Mouse (Mus musculus): ENCODE results near the gene Hist1h4b. TPM values are rescaled to one million over a fixed set of nuclear protein-coding genes. Genes with fewer than 3 reads are reported as not detected.

Hist1h4b gene
- polyA plus RNA-seq (2012; rRNA removed), result 20.0 and 24.9 TPM in 2 replicates

GRCm38 (mm10) chr13:23756790-23757189 lies at the start of gene Hist1h4b:
TSS of gene Hist1h4b (plus strand) at chr13:23757013.

GRCm38 (mm10) chr13:23710374-23711089 lies 46.3 kb upstream of the Hist1h4b start, which contains the start of gene Hfe:
TSS of gene Hfe (minus strand) at chr13:23710854.

GRCm38 (mm10) chr13:23738677-23739068 lies 18.1 kb upstream of the Hist1h4b start, which contains the start of gene Hist1h1c:
TSS of gene Hist1h1c (plus strand) at chr13:23738808.

GRCm38 (mm10) chr13:23745381-23746161 lies 11.2 kb upstream of the Hist1h4b start, which contains the start of gene Hist1h3c:
TSS of gene Hist1h3c (minus strand) at chr13:23745602.

GRCm38 (mm10) chr13:23746201-23747080 lies 10.4 kb upstream of the Hist1h4b start, which contains the start of gene Hist1h2bb:
TSS of gene Hist1h2bb (plus strand) at chr13:23746734.

GRCm38 (mm10) chr13:23750839-23751477 lies 5.9 kb upstream of the Hist1h4b start, which contains the start of gene Hist1h2ab:
TSS of gene Hist1h2ab (plus strand) at chr13:23751126.

GRCm38 (mm10) chr13:23752067-23752741 lies 4.6 kb upstream of the Hist1h4b start, which contains the start of gene Hist1h3b:
TSS of gene Hist1h3b (plus strand) at chr13:23752267.

GRCm38 (mm10) chr13:23760972-23761864 lies 4.4 kb downstream of the Hist1h4b start, which contains the start of gene Hist1h4a:
TSS of gene Hist1h4a (minus strand) at chr13:23761230.

GRCm38 (mm10) chr13:23761871-23762821 lies 5.3 kb downstream of the Hist1h4b start, which contains the start of gene Hist1h3a:
TSS of gene Hist1h3a (minus strand) at chr13:23762386.

GRCm38 (mm10) chr13:23763586-23764323 lies 6.9 kb downstream of the Hist1h4b start, which contains the start of gene Hist1h1a:
TSS of gene Hist1h1a (plus strand) at chr13:23763666.

GRCm38 (mm10) chr13:23769613-23770012 lies 12.8 kb downstream of the Hist1h4b start, which contains the start of gene Trim38:
TSS of gene Trim38 (plus strand) at chr13:23769913.

GRCm38 (mm10) chr13:23806422-23807052 lies 49.7 kb downstream of the Hist1h4b start, which contains the start of gene Slc17a2:
TSS of gene Slc17a2 (plus strand) at chr13:23806993.

Other genes starting within 250 kb of the Hist1h4b start
- gene Hist1h4h, start 226.0 kb upstream of the Hist1h4b start, polyA plus RNA-seq (2012; rRNA removed), result 14.7 and 20.5 TPM in 2 replicates
- 187 and 225 TPM in 2 replicates for gene Hist1h2af, start 223.1 kb upstream of the Hist1h4b start, polyA plus RNA-seq (2012; rRNA removed)
- 16.6 and 25.3 TPM in 2 replicates for gene Hist1h3g, start 221.6 kb upstream of the Hist1h4b start, polyA plus RNA-seq (2012; rRNA removed)
- 2.4 and 4.0 TPM in 2 replicates for gene Hist1h2bh, start 213.6 kb upstream of the Hist1h4b start, polyA plus RNA-seq (2012; rRNA removed)
- 2.5 and 3.5 TPM in 2 replicates for gene Hist1h3f, start 213.0 kb upstream of the Hist1h4b start, polyA plus RNA-seq (2012; rRNA removed)
- 10.2 and 14.3 TPM in 2 replicates for gene Hist1h4f, start 205.4 kb upstream of the Hist1h4b start, polyA plus RNA-seq (2012; rRNA removed)
- gene Hist1h1d, start 203.8 kb upstream of the Hist1h4b start, polyA plus RNA-seq (2012; rRNA removed), result 0.30 and 0.45 TPM in 2 replicates
- gene Hist1h3e, start 194.6 kb upstream of the Hist1h4b start, polyA plus RNA-seq (2012; rRNA removed), result 20.2 and 31.1 TPM in 2 replicates
- gene Hist1h2ae, start 185.8 kb upstream of the Hist1h4b start, polyA plus RNA-seq (2012; rRNA removed), result 9.2 and 10.5 TPM in 2 replicates
- 17.6 and 25.1 TPM in 2 replicates for gene Hist1h2bg, start 185.6 kb upstream of the Hist1h4b start, polyA plus RNA-seq (2012; rRNA removed)
- 7.5 and 10.9 TPM in 2 replicates for gene Hist1h2bf, start 182.8 kb upstream of the Hist1h4b start, polyA plus RNA-seq (2012; rRNA removed)
- 4.5 and 5.4 TPM in 2 replicates for gene Hist1h2ad, start 182.6 kb upstream of the Hist1h4b start, polyA plus RNA-seq (2012; rRNA removed)
- gene Hist1h3d, start 181.2 kb upstream of the Hist1h4b start, polyA plus RNA-seq (2012; rRNA removed), result 14.9 and 24.5 TPM in 2 replicates
- gene Hist1h4d, start 175.4 kb upstream of the Hist1h4b start, polyA plus RNA-seq (2012; rRNA removed), result 6.8 and 9.8 TPM in 2 replicates
- gene Hist1h2be, start 135.9 kb upstream of the Hist1h4b start, polyA plus RNA-seq (2012; rRNA removed), result 2.1 and 2.5 TPM in 2 replicates
- gene Hist1h1e, start 134.5 kb upstream of the Hist1h4b start, polyA plus RNA-seq (2012; rRNA removed), result 5.2 and 7.1 TPM in 2 replicates
- 1.2 and 1.3 TPM in 2 replicates for gene Hist1h2ac, start 73.1 kb upstream of the Hist1h4b start, polyA plus RNA-seq (2012; rRNA removed)
- 25.7 and 29.8 TPM in 2 replicates for gene Hist1h2bc, start 72.8 kb upstream of the Hist1h4b start, polyA plus RNA-seq (2012; rRNA removed)
- gene Hist1h1t, start 61.2 kb upstream of the Hist1h4b start, polyA plus RNA-seq (2012; rRNA removed), result 0.16 TPM in 1 of 2 replicates, not detected in the other
- 7.0 and 8.6 TPM in 2 replicates for gene Hist1h4c, start 58.6 kb upstream of the Hist1h4b start, polyA plus RNA-seq (2012; rRNA removed)
- 2.3 and 2.4 TPM in 2 replicates for gene Hfe, start 46.2 kb upstream of the Hist1h4b start, polyA plus RNA-seq (2012; rRNA removed)
- gene Hist1h1c, start 18.2 kb upstream of the Hist1h4b start, polyA plus RNA-seq (2012; rRNA removed), result 12.2 and 12.7 TPM in 2 replicates
- gene Hist1h3c, start 11.4 kb upstream of the Hist1h4b start, polyA plus RNA-seq (2012; rRNA removed), result 19.7 and 29.1 TPM in 2 replicates
- 6.1 and 9.8 TPM in 2 replicates for gene Hist1h2bb, start 10.3 kb upstream of the Hist1h4b start, polyA plus RNA-seq (2012; rRNA removed)
- gene Hist1h2ab, start 5.9 kb upstream of the Hist1h4b start, polyA plus RNA-seq (2012; rRNA removed), result 24.0 and 28.7 TPM in 2 replicates
- 26.1 and 47.9 TPM in 2 replicates for gene Hist1h3b, start 4.7 kb upstream of the Hist1h4b start, polyA plus RNA-seq (2012; rRNA removed)
- gene Hist1h4a, start 4.2 kb downstream of the Hist1h4b start, polyA plus RNA-seq (2012; rRNA removed), result 8.6 and 12.5 TPM in 2 replicates
- gene Hist1h3a, start 5.4 kb downstream of the Hist1h4b start, polyA plus RNA-seq (2012; rRNA removed), result 15.6 and 21.5 TPM in 2 replicates
- 3.5 and 4.3 TPM in 2 replicates for gene Hist1h1a, start 6.7 kb downstream of the Hist1h4b start, polyA plus RNA-seq (2012; rRNA removed)
- 0.02 TPM in 1 of 2 replicates, not detected in the other for gene Trim38, start 12.9 kb downstream of the Hist1h4b start, polyA plus RNA-seq (2012; rRNA removed)
- not detected in 2 replicates for gene Slc17a2, start 50.0 kb downstream of the Hist1h4b start, polyA plus RNA-seq (2012; rRNA removed)
- gene Slc17a3, start 82.4 kb downstream of the Hist1h4b start, polyA plus RNA-seq (2012; rRNA removed), result 0.01 TPM in 1 of 2 replicates, not detected in the other
- not detected in 2 replicates for gene Slc17a1, start 110.7 kb downstream of the Hist1h4b start, polyA plus RNA-seq (2012; rRNA removed)
- gene Slc17a4, start 158.0 kb downstream of the Hist1h4b start, polyA plus RNA-seq (2012; rRNA removed), result not detected in 2 replicates
- not detected in 2 replicates for gene Hist1h2ba, start 177.1 kb downstream of the Hist1h4b start, polyA plus RNA-seq (2012; rRNA removed)
- not detected in 2 replicates for gene Hist1h2aa, start 177.4 kb downstream of the Hist1h4b start, polyA plus RNA-seq (2012; rRNA removed)
- 1.2 and 1.5 TPM in 2 replicates for gene Scgn, start 234.2 kb downstream of the Hist1h4b start, polyA plus RNA-seq (2012; rRNA removed)